Mouse (Mus musculus): Measurements from ENCODE around the gene 1810046K07Rik. TPM values are rescaled to one million over a fixed set of nuclear protein-coding genes. Genes with fewer than 3 reads are reported as not detected.

Gene 1810046K07Rik
- total and polyA plus RNA-seq, 2 experiments = 3.2 to 11.3 TPM

- Histone ChIP-seq H3K27ac (replicated peaks; ENCODE audit: insufficient read depth, low read depth, low read length) (no peak overlapping the region), H3K27me3 (ENCODE audit: control insufficient read depth, insufficient read depth, low read length) (no peaks in the 10 kb centered on the region), H3K9ac (ENCODE audit: low read depth, low read length) (no peak overlapping the region; the same call in 1 of the 2 replicates), H3K4me3 (ENCODE audit: insufficient read depth, low read depth, low read length) (peak overlapping the region; percentile 63; the same call in 1 of the 2 replicates), H3K79me2 (ENCODE audit: control insufficient read depth, insufficient read depth, low read length) (no peaks in the 10 kb centered on the region), H3K36me3 (ENCODE audit: control insufficient read depth, insufficient read depth, low read length) (no peaks in the 10 kb centered on the region), H3K4me1 (ENCODE audit: control insufficient read depth, insufficient read depth, low read length) (peaks cover 4% of the 10 kb centered on the region)
- TF ChIP-seq CTCF (IDR thresholded peaks at IDR 0.05; ENCODE audit: low read depth, low read length) (no peak), POLR2A (IDR thresholded peaks at IDR 0.05; ENCODE audit: extremely low read depth, insufficient read depth, low read length) (no peak)
- no peak for DNase-seq (ENCODE audit: extremely low read depth, low read depth, low spot score)
- WGBS = 35% methylated on average over 13 of the region's 13 CpGs
Measured at GRCm38 (mm10) chr9:51277834-51278498, 50.8 kb downstream of the 1810046K07Rik start.

GRCm38 (mm10) chr9:51274678-51275077 is 54.0 kb downstream of the 1810046K07Rik start:
- H3K36me3 ChIP-seq (ENCODE audit: control insufficient read depth, insufficient read depth, low read length) = no peaks in the 10 kb centered on the region
- H3K27me3 ChIP-seq (ENCODE audit: control insufficient read depth, insufficient read depth, low read length) = no peaks in the 10 kb centered on the region
- no peak overlapping the region for H3K9ac ChIP-seq (ENCODE audit: low read depth, low read length)
- H3K4me1 ChIP-seq (ENCODE audit: control insufficient read depth, insufficient read depth, low read length) = peaks cover 4% of the 10 kb centered on the region
- no peak overlapping the region for H3K4me3 ChIP-seq (ENCODE audit: insufficient read depth, low read depth, low read length)
- DNase-seq (ENCODE audit: extremely low read depth, low read depth, low spot score) = peak; percentile 21
- TF ChIP-seq POLR2A (IDR thresholded peaks at IDR 0.05; ENCODE audit: extremely low read depth, insufficient read depth, low read length) (no peak), CTCF (IDR thresholded peaks at IDR 0.05; ENCODE audit: low read depth, low read length) (no peak)
- 12% methylated on average over 4 of the region's 4 CpGs for WGBS
- no peak overlapping the region for H3K27ac ChIP-seq (replicated peaks; ENCODE audit: insufficient read depth, low read depth, low read length)
- H3K79me2 ChIP-seq (ENCODE audit: control insufficient read depth, insufficient read depth, low read length) = no peaks in the 10 kb centered on the region

DNA sequence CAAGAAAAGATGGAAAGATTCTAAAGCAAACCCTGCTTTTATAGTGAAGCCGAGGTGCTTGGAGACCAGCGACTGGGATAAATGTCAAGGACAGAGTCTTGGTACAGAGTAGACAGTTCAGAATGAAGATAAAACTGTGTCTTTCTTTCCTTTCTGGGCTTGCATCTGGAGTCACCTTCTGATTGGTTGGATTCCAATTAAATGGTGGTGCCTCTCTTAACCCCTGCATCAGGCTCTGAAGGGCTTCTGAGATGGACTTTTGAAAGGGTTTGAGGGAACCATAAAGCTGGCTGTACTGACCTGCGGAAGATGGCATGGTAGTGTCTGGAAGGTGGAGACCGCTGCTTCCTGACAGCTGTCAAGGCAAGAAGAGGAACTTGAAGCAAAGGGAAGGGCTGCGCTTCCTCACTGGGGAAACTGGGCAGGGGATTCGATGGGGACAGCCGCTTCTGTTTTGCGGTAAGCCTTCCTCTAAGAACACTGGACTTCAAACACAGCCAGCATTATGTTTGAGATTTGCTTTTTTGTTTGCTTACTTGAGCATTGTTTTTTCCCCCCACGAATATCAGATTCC is 55.0 kb downstream of the 1810046K07Rik start:
- DNase-seq (ENCODE audit: extremely low read depth, low read depth, low spot score) = no peak
- 72% methylated on average over 9 of the region's 9 CpGs for WGBS
- TF ChIP-seq POLR2A (IDR thresholded peaks at IDR 0.05; ENCODE audit: extremely low read depth, insufficient read depth, low read length) (no peak), CTCF (IDR thresholded peaks at IDR 0.05; ENCODE audit: low read depth, low read length) (no peak)

DNA sequence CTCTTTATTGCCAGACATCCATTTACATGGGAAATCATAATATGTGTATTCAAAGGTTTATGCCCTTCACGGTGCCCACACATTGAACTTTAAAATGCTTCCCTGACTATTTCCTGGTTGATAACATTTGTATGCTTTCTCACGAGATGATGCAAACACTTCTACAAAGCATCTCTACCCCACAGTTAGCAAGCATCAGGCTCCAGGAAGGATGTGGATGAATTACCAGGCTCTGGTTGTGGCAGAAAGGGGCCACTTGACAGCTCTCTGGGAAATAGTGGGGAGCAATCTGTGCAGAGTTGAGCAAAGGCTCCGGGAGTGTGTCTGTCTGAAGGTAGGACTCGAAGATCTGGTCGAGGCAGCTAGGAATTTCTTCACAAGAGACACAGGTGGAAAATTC is 56.6 kb downstream of the 1810046K07Rik start:
- no peaks in the 10 kb centered on the region for H3K27me3 ChIP-seq (ENCODE audit: control insufficient read depth, insufficient read depth, low read length)
- H3K36me3 ChIP-seq (ENCODE audit: control insufficient read depth, insufficient read depth, low read length) = no peaks in the 10 kb centered on the region
- H3K9ac ChIP-seq (ENCODE audit: low read depth, low read length) = no peak overlapping the region
- H3K4me1 ChIP-seq (ENCODE audit: control insufficient read depth, insufficient read depth, low read length) = peaks cover 2% of the 10 kb centered on the region; the same call in 1 of the 2 replicates
- H3K4me3 ChIP-seq (ENCODE audit: insufficient read depth, low read depth, low read length) = no peak overlapping the region
- H3K27ac ChIP-seq (replicated peaks; ENCODE audit: insufficient read depth, low read depth, low read length) = no peak overlapping the region
- H3K79me2 ChIP-seq (ENCODE audit: control insufficient read depth, insufficient read depth, low read length) = no peaks in the 10 kb centered on the region
- DNase-seq (ENCODE audit: extremely low read depth, low read depth, low spot score) = no peak
- TF ChIP-seq POLR2A (IDR thresholded peaks at IDR 0.05; ENCODE audit: extremely low read depth, insufficient read depth, low read length) (no peak), CTCF (IDR thresholded peaks at IDR 0.05; ENCODE audit: low read depth, low read length) (no peak)
- WGBS = 76% methylated on average over 5 of the region's 5 CpGs

More for the DNA sequence above, 55.0 kb downstream of the 1810046K07Rik start:
- Histone ChIP-seq H3K79me2 (ENCODE audit: control insufficient read depth, insufficient read depth, low read length) (no peaks in the 10 kb centered on the region), H3K4me1 (ENCODE audit: control insufficient read depth, insufficient read depth, low read length) (peaks cover 2% of the 10 kb centered on the region; the same call in 1 of the 2 replicates), H3K27ac (replicated peaks; ENCODE audit: insufficient read depth, low read depth, low read length) (no peak overlapping the region), H3K36me3 (ENCODE audit: control insufficient read depth, insufficient read depth, low read length) (no peaks in the 10 kb centered on the region), H3K9ac (ENCODE audit: low read depth, low read length) (no peak overlapping the region), H3K4me3 (ENCODE audit: insufficient read depth, low read depth, low read length) (no peak overlapping the region), H3K27me3 (ENCODE audit: control insufficient read depth, insufficient read depth, low read length) (no peaks in the 10 kb centered on the region)

DNA sequence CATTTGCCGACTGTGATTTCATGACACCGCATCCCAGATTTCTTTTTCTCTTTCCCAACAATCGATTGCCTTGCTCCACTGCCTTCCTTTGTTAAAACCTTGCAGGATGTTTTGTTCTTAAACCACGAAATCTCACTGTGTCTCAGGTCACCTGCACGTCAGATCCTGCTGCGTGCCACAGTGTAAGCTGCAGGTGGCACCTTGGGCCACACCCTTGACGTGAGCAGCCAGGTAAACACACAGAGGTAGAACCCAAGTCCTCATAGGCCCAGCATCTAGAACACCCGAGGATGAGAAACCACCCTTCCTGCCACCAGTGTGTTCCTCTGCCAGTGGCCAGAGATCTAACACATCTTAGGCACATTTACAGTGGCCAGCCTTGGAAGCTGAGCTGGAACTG is 57.6 kb downstream of the 1810046K07Rik start:
- peaks cover 2% of the 10 kb centered on the region; the same call in 1 of the 2 replicates for H3K4me1 ChIP-seq (ENCODE audit: control insufficient read depth, insufficient read depth, low read length)
- no peaks in the 10 kb centered on the region for H3K36me3 ChIP-seq (ENCODE audit: control insufficient read depth, insufficient read depth, low read length)
- TF ChIP-seq POLR2A (IDR thresholded peaks at IDR 0.05; ENCODE audit: extremely low read depth, insufficient read depth, low read length) (no peak), CTCF (IDR thresholded peaks at IDR 0.05; ENCODE audit: low read depth, low read length) (no peak)
- DNase-seq (ENCODE audit: extremely low read depth, low read depth, low spot score) = no peak
- no peak overlapping the region for H3K9ac ChIP-seq (ENCODE audit: low read depth, low read length)
- no peaks in the 10 kb centered on the region for H3K79me2 ChIP-seq (ENCODE audit: control insufficient read depth, insufficient read depth, low read length)
- no peak overlapping the region for H3K27ac ChIP-seq (replicated peaks; ENCODE audit: insufficient read depth, low read depth, low read length)
- no peak overlapping the region for H3K4me3 ChIP-seq (ENCODE audit: insufficient read depth, low read depth, low read length)
- H3K27me3 ChIP-seq (ENCODE audit: control insufficient read depth, insufficient read depth, low read length) = no peaks in the 10 kb centered on the region
- 89% methylated on average over 8 of the region's 8 CpGs for WGBS

- no peaks in the 10 kb centered on the region for H3K4me1 ChIP-seq (ENCODE audit: control insufficient read depth, insufficient read depth, low read length)
- no peak overlapping the region for H3K4me3 ChIP-seq (ENCODE audit: insufficient read depth, low read depth, low read length)
- 89% methylated on average over 5 of the region's 5 CpGs for WGBS
- no peaks in the 10 kb centered on the region for H3K36me3 ChIP-seq (ENCODE audit: control insufficient read depth, insufficient read depth, low read length)
- H3K79me2 ChIP-seq (ENCODE audit: control insufficient read depth, insufficient read depth, low read length) = no peaks in the 10 kb centered on the region
- no peaks in the 10 kb centered on the region for H3K27me3 ChIP-seq (ENCODE audit: control insufficient read depth, insufficient read depth, low read length)
- DNase-seq (ENCODE audit: extremely low read depth, low read depth, low spot score) = no peak
- H3K9ac ChIP-seq (ENCODE audit: low read depth, low read length) = no peak overlapping the region
- TF ChIP-seq POLR2A (IDR thresholded peaks at IDR 0.05; ENCODE audit: extremely low read depth, insufficient read depth, low read length) = no peak
- TF ChIP-seq CTCF (IDR thresholded peaks at IDR 0.05; ENCODE audit: low read depth, low read length) = no peak
- H3K27ac ChIP-seq (replicated peaks; ENCODE audit: insufficient read depth, low read depth, low read length) = no peak overlapping the region
Measured at GRCm38 (mm10) chr9:51268852-51269251, 59.9 kb downstream of the 1810046K07Rik start.
